Mouse (Mus musculus) thymus, adult 2 months (tissue): ENCODE data around the gene Ints3.

Experiments used
- CTCF ChIP-seq: fragments of 200-500 bp; IDR thresholded peaks from 2 replicates; pipeline ENCODE4 v1.5.1; 2012; ENCODE audit warnings: mild to moderate bottlenecking, control low read depth, low read length, moderate library complexity, borderline replicate concordance; ENCODE audit not compliant: control insufficient read depth, poor library complexity, insufficient read depth; ENCODE audit errors: extremely low read depth
- POLR2A ChIP-seq: fragments of 200-500 bp; IDR thresholded peaks from 2 replicates; pipeline ENCODE4 v1.6.1; 2012; ENCODE audit warnings: mild to moderate bottlenecking, low read length, control low read depth, moderate library complexity; ENCODE audit not compliant: control insufficient read depth, poor library complexity, insufficient read depth; ENCODE audit errors: extremely low read depth

- no peak for TF ChIP-seq POLR2A
- no peak for TF ChIP-seq CTCF
Measured at GRCm38 (mm10) chr3:90465686-90466310, 32.4 kb upstream of the Ints3 start, which contains the start of gene Npr1.
